Comparison of ENCODE assay signal across 12 mouse cellular contexts in the genomic region with DNA sequence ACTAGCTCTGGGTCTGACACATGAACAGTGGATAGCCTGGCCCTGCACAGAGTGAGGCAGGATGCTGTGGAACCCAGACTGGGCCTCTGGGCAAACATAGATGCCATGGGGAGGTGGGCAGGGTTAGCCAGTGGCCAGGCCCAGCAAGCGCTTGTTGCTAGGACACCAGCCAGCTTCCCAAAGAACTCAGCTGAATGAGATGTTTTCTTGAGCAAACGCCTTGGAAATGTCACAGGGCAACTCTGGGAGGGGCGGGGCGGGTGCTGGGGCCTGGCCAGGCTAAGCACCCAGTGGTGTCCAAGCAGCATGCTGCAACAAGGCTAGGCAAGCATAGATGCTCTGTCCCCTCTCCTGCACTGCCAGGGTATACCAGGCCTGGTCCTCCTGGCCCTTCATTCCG. TPM values are rescaled to one million over a fixed set of nuclear protein-coding genes. Genes with fewer than 3 reads are reported as not detected.
DNase-seq lines count a peak whose midpoint lies in the region; ATAC-seq lines count a peak whose summit lies in the region.
"Had no signal": no experiment of that assay in that cellular context is flagged by ENCODE, and none has a peak within 500 bp of the region (broad histone marks: within the 10 kb centered on the region; RNA-seq: fewer than 3 reads in every experiment).

No protein-coding gene starts in this region.

- peak; percentile 69 for ATAC-seq in midbrain, embryonic 15.5 days (replicated peaks)
- ATAC-seq: intestine, postnatal 0 days had no signal

- peak; percentile 33 for DNase-seq in cerebellum, adult 9-11 months
- no peak for DNase-seq in cerebellum, adult 9-10 months
- peak; percentile 32 for DNase-seq in brain, adult 2 months (ENCODE audit: low read depth, low spot score)
- peak; percentile 56 for DNase-seq in hindbrain, embryonic 10.5 days (ENCODE audit: low spot score)
- DNase-seq in c-Kit-positive CD71-positive TER-119-positive erythroid progenitor cells, embryonic 14.5 days (ENCODE audit: low spot score) = no peak
- no peak for DNase-seq in adipocyte (ENCODE audit: low spot score)
- no peak for DNase-seq in urinary bladder, postnatal 4 days (ENCODE audit: low spot score in 2 of 2)

- no peak overlapping the region for H3K27ac ChIP-seq in hindbrain, embryonic 10.5 days
- no peak overlapping the region for H3K27ac ChIP-seq in midbrain, embryonic 15.5 days
- H3K27ac ChIP-seq: embryonic facial prominence, embryonic 12.5 days; heart, embryonic 15.5 days; liver, embryonic 15.5 days had no signal

- 24% methylated on average over 5 of the region's 5 CpGs for WGBS in hindbrain, embryonic 10.5 days
- WGBS in midbrain, embryonic 15.5 days = 23% methylated on average over 5 of the region's 5 CpGs

- H3K9ac ChIP-seq in midbrain, embryonic 15.5 days = no peak overlapping the region
- H3K9ac ChIP-seq: embryonic facial prominence, embryonic 12.5 days; heart, embryonic 15.5 days; liver, embryonic 15.5 days had no signal

- no peaks in the 10 kb centered on the region for H3K36me3 ChIP-seq in hindbrain, embryonic 10.5 days
- no peaks in the 10 kb centered on the region for H3K36me3 ChIP-seq in midbrain, embryonic 15.5 days (replicated peaks)
- H3K36me3 ChIP-seq: embryonic facial prominence, embryonic 12.5 days; heart, embryonic 15.5 days; liver, embryonic 15.5 days had no signal

- peaks cover 36% of the 10 kb centered on the region for H3K4me1 ChIP-seq in hindbrain, embryonic 10.5 days (replicated peaks)
- peaks cover 19% of the 10 kb centered on the region for H3K4me1 ChIP-seq in midbrain, embryonic 15.5 days
- H3K4me1 ChIP-seq: embryonic facial prominence, embryonic 12.5 days; heart, embryonic 15.5 days; liver, embryonic 15.5 days had no signal

- H3K27me3 ChIP-seq in hindbrain, embryonic 10.5 days (ENCODE audit: insufficient read depth, poor library complexity, severe bottlenecking) = peaks cover 32% of the 10 kb centered on the region
- H3K27me3 ChIP-seq in midbrain, embryonic 15.5 days (replicated peaks) = no peaks in the 10 kb centered on the region
- H3K27me3 ChIP-seq: embryonic facial prominence, embryonic 12.5 days; heart, embryonic 15.5 days; liver, embryonic 15.5 days had no signal

- H3K4me3 ChIP-seq in hindbrain, embryonic 10.5 days = 0 out of 2 replicates have a peak overlapping the region, but pooled peaks have one; percentile 5
- H3K4me3 ChIP-seq in midbrain, embryonic 15.5 days = no peak overlapping the region
- H3K4me3 ChIP-seq: embryonic facial prominence, embryonic 12.5 days; heart, embryonic 15.5 days; liver, embryonic 15.5 days had no signal

- no peaks in the 10 kb centered on the region for H3K9me3 ChIP-seq in hindbrain, embryonic 10.5 days
- no peaks in the 10 kb centered on the region for H3K9me3 ChIP-seq in midbrain, embryonic 15.5 days
- H3K9me3 ChIP-seq: embryonic facial prominence, embryonic 12.5 days; heart, embryonic 15.5 days; liver, embryonic 15.5 days had no signal

- H3K4me2 ChIP-seq in midbrain, embryonic 15.5 days = no peak overlapping the region
- H3K4me2 ChIP-seq: embryonic facial prominence, embryonic 12.5 days; heart, embryonic 15.5 days; liver, embryonic 15.5 days had no signal

RNA-seq across cellular contexts. Expression of gene Cpne2, which starts 28.5 kb away (rescaled TPM):
- 10.0 and 11.1 TPM in 2 replicates for polyA plus RNA-seq in hindbrain, embryonic 10.5 days (2016; fragmentation: Nextera tagmentation; extraction: Ambion mirVana)
- polyA plus RNA-seq in midbrain, embryonic 15.5 days (2015; fragmentation: Nextera tagmentation; extraction: Ambion mirVana) = 15.2 and 18.8 TPM in 2 replicates

RNA-seq across cellular contexts. Expression of gene Rspry1, which starts 40.5 kb away (rescaled TPM):
- polyA plus RNA-seq in hindbrain, embryonic 10.5 days (2016; fragmentation: Nextera tagmentation; extraction: Ambion mirVana) = 41.8 and 42.7 TPM in 2 replicates
- polyA plus RNA-seq in midbrain, embryonic 15.5 days (2015; fragmentation: Nextera tagmentation; extraction: Ambion mirVana) = 53.3 and 56.1 TPM in 2 replicates

RNA-seq across cellular contexts. Expression of gene Fam192a, which starts 40.5 kb away (rescaled TPM):
- 82.4 and 86.2 TPM in 2 replicates for polyA plus RNA-seq in hindbrain, embryonic 10.5 days (2016; fragmentation: Nextera tagmentation; extraction: Ambion mirVana)
- 75.0 and 75.2 TPM in 2 replicates for polyA plus RNA-seq in midbrain, embryonic 15.5 days (2015; fragmentation: Nextera tagmentation; extraction: Ambion mirVana)

Comparison
In these comparisons a context has a peak if more than half of its experiments do, and no peak if none do; other contexts are left out.
1. DNase-seq: peak in cerebellum, adult 9-11 months (single experiment), brain, adult 2 months (single experiment) and hindbrain, embryonic 10.5 days (single experiment); none in cerebellum, adult 9-10 months (single experiment), c-Kit-positive CD71-positive TER-119-positive erythroid progenitor cells, embryonic 14.5 days (single experiment), adipocyte (single experiment) and urinary bladder, postnatal 4 days (0 of 2).